Mouse (Mus musculus) thymus, postnatal 0 days (tissue): ENCODE measurements around the gene Mmadhc. TPM values are rescaled to one million over a fixed set of nuclear protein-coding genes. Genes with fewer than 3 reads are reported as not detected.

Experiments
- DNase-seq: peaks from one replicate; pipeline ENCODE4 v3.0.0-alpha.2; 2015; ENCODE audit warnings: low spot score
- polyA plus RNA-seq: library from polyadenylated mRNA; unstranded; fragments of >200 nt; fragmentation: Nextera tagmentation; extraction: Ambion mirVana; gene quantifications from 2 replicates; pipeline ENCODE4 v1.2.1, GENCODE M21; 2015

The Mmadhc gene
- 135 and 147 TPM in 2 replicates for polyA plus RNA-seq

- peak; percentile 90 for DNase-seq
Observed at GRCm38 (mm10) chr2:50296109-50296986, at the start of gene Mmadhc. Gene Mmadhc (minus strand): TSS chr2:50296801.

DNA sequence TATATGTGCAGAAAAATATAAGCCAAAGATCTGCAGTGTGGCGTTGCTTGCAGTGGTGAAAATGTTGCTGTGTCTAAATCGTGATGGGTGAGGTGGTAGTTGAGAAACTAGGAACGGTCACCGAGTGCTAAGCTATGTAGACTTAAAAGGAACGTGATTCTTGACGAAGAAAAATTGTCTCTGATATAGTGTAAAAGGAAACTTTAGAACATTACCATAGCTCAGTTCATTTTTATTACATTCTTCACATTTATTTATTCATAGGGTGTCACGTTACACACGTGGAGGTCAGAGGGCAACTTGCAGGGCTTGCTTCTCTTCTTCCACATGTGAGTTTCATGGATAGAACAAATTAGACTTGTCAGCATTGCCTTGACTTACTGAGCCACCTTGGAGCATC lies 47.0 kb upstream of the Mmadhc start:
- DNase-seq = no peak

DNA sequence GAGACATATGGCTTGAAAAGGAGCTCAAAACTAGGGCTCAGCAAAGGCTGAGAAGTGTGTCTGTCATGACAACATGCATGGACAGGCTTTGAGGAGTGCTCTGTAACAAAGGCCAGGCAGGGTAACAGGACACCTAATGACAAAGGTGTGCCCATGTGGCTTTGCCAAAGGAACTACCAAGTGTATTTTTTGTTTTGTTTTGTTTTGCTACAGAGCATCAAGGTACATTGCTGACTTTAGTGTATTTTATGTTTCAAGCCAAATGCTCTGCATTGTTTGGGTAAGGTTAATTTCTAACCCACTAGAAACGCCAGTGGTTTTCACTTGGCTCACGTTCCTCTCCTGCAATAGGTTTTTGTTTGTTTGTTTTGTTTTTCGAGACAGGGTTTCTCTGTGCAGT lies 42.5 kb upstream of the Mmadhc start:
- DNase-seq = no peak

DNA sequence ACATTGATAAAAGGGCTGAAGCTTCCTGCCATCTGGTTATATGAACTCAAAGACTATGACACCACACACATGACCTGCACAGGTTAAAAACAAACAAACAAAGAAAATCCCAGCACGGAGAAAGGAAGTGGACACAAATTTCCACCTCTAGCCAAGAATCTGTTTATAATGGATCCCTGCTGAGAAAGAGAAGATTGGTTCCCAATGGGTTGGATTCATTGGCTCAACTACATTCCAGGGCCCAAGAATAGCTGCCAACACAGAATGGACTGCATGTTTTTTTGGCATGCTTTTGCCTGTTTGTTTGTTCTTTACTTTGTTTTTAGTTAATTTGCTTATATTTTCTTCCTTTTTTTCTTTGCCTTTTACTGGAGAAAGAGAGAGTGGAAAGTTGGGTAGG lies 41.0 kb upstream of the Mmadhc start:
- DNase-seq = no peak

DNA sequence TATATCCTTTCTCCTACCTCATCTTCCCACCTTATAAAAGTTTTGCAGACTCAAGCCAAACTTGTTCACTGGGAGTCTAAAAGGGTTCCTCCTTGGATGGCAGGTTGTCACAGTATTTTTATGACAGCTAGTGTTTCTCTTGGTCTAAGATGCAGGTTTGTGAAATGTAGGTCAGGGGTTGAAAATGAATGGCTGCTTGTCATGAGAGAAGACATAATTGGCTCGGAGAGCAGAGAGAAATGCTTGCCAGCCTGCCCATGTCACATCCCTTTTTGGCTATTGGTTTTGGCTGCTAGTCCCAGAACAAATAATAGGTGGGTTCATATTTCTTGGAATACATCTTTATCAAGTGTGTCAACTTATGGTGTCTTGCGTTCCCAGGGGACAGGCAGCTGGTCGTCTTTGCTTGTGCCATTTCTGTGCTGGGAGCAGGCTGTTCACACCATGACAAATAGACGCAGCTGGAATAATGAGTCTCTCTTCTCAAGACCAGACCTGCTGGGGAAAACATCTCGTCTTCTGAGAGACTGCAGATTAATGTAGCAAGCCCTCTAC lies 35.2 kb upstream of the Mmadhc start:
- DNase-seq = no peak

GRCm38 (mm10) chr2:50328181-50328580 lies 31.6 kb upstream of the Mmadhc start:
- no peak for DNase-seq

- no peak for DNase-seq
Observed at GRCm38 (mm10) chr2:50324799-50325198, 28.2 kb upstream of the Mmadhc start.

DNA sequence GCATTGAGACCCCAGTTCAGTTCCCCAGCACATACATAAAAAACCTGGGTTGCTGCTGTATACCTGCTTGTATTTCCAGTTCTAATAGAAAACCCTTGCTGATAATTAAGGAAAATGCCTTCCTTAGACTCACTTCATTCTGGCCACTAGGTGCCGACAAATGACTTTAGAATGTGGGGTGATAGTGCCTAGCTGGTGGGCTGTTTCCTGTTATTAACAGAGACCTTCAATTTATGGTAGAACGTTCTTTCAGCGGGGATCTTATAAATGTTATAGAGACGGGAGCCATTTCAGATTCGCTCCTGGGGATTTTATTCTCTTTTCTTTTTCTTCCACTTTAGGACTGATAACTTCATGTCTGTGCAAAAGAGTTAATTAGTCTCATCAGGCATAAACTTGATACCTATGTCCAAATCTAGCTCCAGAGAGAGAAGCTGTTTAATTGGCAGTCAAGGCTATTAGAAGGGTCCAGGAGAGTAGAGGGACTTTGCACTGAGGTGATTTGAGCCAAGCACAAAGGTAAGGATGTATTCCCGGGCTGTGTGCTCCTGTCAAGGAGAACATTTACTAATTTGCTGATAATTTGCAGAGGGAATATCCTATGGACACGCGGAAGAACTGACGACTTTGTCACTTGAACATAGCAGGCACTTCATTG lies 10.2 kb upstream of the Mmadhc start:
- DNase-seq = peak; percentile 43

DNA sequence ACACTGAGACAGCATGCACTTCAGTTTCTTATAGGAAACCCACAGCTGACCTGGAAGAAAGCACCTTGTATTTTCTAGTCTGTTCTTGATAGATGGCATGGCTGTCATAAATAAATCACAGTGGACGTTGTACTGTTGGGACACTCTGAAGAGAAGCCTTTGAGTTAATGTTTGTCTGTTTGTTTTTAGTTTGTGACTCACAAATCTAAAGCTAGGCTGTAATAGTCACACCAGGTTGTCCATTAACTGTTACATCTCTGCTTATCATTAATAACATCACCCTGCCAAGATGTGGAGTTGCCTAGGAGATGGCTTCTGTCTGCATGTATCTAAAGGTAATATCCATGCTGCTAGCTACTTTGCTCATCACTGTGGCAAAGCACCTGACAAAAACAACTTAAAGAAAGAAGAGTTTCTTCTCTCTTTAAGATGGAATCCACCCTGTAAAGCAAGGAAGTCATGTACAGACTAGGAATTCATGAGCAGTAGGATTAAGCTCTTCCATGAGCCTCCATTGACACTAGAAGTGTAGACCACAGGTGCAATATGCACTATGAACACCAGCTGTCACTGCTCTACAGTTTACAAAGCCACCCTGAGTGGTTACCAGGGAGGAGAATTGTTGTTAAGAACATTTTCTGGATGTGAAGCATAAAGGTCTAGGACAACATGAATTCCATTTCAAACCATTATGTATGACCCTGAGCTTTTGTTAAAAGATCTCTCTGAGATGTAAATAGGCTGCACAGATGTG lies 8.4 kb upstream of the Mmadhc start:
- DNase-seq = peak; percentile 24

GRCm38 (mm10) chr2:50296987-50297350 lies 368 bp upstream of the Mmadhc start:
- DNase-seq = no peak

- no peak for DNase-seq
Observed at GRCm38 (mm10) chr2:50295562-50295961, 1.0 kb downstream of the Mmadhc start.

- no peak for DNase-seq
Observed at GRCm38 (mm10) chr2:50294084-50294483, 2.5 kb downstream of the Mmadhc start.

GRCm38 (mm10) chr2:50293572-50293971 lies 3.0 kb downstream of the Mmadhc start:
- DNase-seq = no peak

GRCm38 (mm10) chr2:50291901-50292300 lies 4.7 kb downstream of the Mmadhc start:
- DNase-seq = no peak

- DNase-seq = peak; percentile 23
Observed at GRCm38 (mm10) chr2:50290754-50291153, 5.8 kb downstream of the Mmadhc start.

DNA sequence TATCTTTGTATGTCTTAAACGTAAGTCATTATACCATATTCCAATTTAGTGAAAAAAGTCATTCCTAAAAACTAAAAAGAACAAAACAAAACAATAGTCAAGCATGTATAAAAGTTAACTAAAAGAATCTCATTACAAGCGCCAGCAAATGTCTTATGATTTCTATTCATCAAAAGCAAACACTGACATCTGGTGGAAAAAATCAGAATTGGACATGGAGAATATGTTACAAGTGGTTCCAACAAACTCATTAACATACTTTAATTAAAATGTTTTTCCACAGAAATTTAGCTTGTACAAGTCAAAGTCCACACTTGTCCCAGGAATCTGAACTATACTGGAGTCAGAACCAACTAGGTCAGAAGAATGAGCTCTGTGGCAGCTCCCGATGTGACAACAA lies 11.8 kb downstream of the Mmadhc start:
- DNase-seq = peak; percentile 32

GRCm38 (mm10) chr2:50284040-50284439 lies 12.6 kb downstream of the Mmadhc start:
- DNase-seq = no peak

DNA sequence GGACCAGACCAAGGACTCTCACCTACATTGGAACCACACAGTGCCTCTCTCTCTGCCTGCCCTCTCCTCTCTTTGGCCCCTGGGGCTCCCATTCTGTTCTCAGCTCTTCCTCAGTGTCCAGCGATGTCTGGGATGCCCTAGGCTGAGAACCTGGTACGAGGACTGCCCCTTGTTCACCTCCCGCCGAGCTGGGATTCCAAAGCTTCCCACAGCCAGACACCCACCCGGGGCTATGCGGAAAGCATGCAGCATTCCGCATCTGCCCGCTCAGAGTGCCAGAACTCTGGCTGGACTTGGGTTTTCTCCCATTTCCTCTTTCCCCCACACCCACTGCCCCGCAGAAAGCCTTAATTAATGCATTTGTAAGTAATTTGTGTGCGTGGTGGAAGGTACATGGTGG lies 19.9 kb downstream of the Mmadhc start:
- DNase-seq = no peak

GRCm38 (mm10) chr2:50273415-50273814 lies 23.2 kb downstream of the Mmadhc start:
- DNase-seq = no peak

- peak; percentile 31 for DNase-seq
Observed at GRCm38 (mm10) chr2:50272165-50272564, 24.4 kb downstream of the Mmadhc start.

GRCm38 (mm10) chr2:50268514-50268913 lies 28.1 kb downstream of the Mmadhc start:
- no peak for DNase-seq

DNA sequence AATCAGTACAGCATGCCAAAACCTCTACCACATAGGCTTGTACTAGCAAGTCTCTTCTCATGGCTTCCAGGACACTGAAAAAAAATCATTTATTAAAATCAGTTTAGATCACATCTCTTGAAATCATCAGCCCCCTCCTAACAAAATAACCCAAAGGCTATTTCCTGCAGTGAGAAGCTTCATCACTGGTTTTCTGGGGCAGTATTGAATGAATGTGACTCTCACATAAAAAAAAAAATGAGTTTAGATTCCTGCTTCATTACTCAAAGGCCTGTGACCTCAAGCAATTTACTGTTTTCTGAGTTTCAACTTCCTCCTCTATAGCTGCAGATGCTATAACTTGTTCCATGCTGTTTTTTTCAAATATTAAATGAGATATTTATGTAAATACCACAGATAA lies 29.6 kb downstream of the Mmadhc start:
- no peak for DNase-seq
